Mouse (Mus musculus) retina, postnatal 7 days (tissue): ENCODE data around the gene Tusc2.
A peak's percentile ranks its signal among the peaks of the same experiment; 100 is the strongest.

Experiments used
- DNase-seq: peaks from one replicate; pipeline ENCODE4 v3.0.0-alpha.2; 2012; ENCODE audit warnings: low read depth, low spot score

The Tusc2 gene

DNA sequence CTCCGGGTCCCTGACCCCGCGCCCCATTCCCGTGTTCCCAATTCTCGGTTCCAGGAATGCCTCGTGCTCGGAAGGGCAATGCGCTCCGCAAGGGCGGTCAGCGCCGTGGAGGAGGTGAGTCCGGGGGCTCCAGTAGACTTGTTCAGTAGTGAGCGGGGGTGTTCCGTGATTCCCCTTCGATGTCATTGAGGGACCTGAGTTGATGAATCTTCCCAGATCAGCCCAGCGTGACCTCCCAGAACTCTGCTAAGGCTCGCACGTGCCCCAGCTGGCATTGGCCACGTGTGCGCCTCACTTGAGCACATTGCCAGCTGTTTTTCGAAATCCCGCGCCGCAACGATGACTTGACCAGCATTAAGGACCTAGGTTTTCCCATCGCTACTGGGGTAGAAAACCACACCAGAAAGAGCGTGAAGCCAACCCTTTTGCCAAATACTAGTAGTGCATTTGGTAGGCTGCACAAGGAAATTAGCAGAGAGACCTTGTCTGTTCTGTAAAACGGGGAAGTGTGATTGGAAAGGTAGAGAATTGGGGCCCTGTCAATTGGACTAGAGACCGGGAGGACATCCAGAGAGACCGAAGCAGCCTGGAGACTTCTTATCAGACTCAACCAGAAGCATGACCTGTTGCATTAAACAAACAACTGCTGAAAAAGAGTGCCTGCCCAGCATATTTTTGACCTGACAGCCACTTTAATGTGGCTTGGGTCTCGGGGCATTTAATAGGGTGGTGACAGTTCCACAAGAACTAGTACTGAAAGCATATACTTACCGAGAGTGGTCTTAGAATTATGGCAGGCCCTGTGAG is 25.0 kb downstream of the Tusc2 start:
- DNase-seq = no peak

DNA sequence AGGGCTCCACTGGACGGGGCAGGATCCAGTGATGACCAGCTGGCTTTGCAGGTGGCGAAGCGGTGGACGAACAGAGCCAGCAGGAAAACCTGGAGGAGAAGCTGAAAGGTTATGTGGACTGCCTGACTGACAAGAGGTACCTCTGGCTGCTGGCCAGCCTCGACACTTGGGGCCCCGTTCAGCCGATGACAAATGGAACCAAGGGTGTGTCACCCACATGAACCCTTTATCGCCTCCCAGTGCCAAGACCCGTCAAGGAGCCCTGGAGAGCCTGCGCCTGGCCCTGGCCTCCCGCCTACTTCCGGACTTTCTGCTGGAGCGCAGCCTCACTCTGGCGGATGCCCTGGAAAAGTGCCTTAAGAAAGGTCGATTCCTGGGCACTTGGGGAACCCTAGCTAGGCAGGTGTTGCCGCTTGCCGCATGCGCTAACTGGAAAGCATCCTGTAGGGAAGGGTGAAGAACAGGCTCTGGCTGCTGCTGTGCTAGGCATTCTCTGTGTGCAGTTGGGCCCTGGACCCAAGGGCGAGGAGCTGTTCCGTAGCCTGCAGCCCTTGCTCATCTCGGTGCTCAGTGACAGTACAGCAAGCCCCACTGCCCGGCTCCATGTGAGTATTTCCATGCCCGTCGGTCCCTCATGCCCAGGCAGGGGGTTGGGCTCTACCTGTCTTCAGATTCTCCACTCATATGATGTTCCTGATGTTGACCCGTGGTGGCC is 27.2 kb downstream of the Tusc2 start:
- no peak for DNase-seq

DNA sequence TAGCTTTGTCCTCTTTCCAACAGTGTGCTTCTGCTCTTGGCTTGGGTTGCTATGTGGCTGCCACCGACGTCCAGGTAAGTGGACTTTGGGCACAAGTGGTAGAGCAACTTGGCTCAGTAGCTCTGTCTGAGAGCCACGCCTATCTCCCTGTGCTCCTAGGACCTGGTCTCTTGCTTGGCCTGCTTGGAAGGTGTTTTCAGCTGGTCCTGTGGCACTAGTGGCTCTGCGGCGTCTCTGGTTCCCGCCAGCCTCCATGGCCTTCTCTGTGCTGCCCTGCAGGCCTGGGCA is 27.7 kb downstream of the Tusc2 start:
- no peak for DNase-seq

DNA sequence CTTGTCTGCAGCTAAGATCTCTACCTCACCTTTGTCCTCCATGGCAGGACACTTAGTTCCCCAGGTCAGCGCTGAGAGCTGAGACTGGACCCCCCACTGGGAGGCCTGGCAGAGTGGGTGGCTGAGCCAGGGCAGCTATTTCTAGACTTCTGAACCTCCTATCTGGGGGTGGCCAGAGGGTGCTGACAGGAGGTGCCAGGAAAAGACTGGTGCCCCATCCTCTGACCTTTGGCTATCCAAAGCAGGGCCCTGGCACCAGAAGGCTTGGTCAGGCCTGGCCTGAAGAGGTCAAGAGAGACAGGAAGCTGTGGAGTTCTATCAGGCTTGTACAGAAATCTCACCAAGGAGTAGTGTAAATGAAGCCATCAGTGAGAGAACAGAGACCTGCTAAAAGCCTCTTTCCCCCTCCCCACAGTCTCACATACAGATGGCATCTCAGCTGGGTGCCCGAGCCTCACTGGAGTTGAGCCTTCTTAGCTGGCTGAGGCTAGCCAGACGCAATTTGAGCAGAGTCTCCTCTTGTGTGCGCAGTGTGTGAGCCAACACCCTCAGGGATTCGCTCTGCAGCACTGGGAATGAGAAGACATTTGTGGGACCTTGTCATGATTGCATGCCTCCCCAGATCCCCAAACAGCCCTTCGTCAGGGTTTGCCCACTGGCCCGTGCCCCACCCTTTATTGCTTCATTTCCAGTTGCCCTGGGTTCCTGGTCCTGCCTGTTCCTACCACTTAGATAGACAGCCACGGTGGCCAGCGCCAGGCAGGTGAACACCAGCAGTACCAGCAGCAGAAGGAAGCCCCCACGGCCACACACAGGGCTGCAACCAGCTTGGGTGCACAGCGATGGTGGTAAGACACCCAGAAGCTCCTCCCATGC is 30.3 kb downstream of the Tusc2 start:
- no peak for DNase-seq

DNA sequence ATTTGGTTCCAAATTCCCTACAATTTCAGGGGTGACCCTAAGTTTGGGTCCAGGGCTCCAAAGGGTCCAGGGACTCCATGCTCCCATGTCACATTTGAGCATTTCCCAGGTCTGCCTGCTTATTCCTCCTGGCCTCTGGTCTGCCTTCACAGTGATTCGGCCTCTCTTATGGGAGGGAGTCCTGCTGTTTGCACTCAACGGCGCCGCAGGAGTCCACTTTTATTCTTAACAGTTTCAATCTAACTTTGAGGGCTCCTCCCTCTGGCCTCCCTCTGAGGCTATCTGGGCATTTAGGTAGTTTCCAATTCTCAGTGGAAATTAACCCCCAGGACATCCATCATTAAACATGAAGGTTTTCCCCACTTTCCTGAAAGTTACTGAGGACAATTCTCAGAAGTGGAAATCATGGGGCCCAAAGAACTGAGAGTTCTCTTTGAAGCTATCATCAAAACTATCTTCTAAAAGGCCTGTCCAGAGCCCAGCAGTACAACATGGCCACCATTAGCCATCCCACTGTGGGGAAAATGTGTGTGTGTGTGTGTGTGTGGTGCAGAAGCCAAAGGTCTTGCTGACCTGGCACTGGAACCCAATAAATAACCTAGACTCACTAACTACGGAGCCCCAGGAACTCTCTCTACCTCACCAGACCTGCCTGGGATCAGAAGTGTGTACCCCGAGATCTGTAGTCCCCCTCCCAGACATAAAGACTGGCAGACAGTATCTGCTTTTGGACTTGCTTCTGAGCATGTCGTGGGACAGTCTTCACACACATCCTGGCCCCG is 31.4 kb downstream of the Tusc2 start:
- DNase-seq = no peak

DNA sequence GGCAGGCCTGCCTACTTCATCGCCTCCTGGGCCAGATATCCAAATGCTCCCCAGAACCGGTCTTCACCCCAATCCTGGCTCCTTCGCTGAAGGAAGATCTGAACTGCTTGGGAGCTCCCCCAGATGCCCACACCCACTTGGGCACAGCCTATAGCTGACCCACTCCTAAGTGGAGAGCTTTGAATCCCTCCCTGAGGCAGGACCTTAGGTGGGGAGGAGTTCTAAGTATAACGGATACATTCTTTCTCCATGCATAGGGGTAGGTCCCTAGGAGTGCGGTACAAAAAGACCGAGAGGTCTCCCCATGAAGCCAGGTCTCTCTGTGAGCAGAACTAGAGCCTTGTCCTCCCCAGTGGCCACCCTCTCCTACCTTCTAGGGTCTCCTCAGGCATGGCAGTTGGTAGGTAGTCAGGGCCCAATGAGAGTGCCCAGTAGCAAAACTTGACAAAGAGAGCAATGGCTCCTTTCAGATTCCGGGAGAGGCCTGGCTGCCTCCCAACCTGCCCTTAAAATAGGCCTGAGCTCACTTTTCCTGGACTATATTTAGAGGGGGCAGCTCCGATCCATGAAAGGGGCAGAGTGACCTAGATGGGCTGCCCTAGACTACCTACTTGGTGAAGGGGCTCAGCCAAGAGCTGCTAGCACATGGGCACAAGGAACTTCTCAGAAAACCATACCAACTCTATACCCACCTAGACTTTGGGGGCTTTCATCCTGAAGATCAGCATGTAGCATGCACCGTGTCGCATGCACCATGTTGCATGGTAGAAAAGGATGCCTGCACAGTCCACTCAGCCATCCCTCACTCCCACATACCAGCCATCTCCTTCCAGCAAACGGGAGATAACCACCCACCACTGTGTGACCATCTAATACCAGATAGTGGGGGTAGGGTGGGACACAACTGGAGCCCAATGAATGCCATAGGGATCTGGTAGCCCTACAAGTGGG is 33.8 kb downstream of the Tusc2 start:
- DNase-seq = no peak

DNA sequence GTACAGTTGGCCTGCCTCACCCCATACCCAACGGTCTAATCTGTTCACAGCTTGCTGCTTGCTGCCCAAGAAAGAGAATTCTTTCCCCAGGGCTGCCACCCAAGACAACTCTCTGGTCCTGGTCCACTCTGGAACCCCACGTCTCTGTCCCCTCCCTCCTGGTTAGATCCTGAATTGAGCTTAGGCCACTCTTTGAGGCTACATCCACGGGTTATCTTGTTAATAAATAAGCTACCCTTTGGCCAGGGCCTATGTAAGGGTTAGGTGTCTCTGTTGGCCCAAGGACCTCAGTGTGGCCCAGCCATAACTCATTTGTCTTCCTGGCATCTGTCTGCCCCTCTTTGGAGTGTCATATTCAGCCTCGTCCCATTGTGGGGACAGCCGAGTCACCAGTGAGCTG is 35.3 kb downstream of the Tusc2 start:
- no peak for DNase-seq

DNA sequence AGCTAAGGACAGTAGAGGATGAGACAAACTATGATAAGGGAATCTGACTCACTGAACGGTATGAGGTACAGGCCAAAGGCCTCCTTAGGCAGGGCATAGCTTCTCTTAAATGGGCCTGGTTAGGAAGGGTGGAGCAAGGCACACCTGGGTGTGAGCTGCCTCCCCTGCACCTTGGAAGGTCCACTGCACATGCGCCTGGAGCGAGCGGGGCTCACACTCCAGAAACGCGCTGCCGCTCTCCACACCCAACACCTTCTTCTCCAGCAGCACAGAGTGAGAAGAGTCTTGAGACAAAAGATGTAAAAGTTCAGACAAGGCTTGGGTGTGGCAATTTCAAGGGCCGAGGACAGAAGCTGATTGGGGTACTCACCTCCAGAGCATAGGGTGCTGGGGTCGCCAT is 36.4 kb downstream of the Tusc2 start:
- DNase-seq = no peak

DNA sequence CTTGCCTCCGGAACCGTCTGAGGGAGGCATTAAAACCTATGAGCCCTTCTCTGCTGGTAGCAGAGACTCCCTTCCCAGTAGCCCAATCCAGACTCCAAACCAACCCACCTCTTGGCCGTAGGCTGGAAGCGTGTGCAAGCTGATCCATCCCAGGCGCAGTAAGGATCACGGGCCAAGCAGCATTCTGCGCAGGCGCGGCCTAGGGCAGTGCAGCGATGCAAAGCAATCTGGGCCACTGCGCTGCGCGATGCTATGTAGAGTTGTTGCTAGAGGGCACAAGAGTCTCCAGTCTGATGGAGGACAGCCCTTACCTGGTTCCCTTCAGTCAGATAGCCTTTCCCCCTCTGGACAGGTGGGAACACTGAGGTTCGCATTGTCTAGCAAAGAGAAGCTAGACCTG is 36.8 kb downstream of the Tusc2 start:
- DNase-seq = no peak

DNA sequence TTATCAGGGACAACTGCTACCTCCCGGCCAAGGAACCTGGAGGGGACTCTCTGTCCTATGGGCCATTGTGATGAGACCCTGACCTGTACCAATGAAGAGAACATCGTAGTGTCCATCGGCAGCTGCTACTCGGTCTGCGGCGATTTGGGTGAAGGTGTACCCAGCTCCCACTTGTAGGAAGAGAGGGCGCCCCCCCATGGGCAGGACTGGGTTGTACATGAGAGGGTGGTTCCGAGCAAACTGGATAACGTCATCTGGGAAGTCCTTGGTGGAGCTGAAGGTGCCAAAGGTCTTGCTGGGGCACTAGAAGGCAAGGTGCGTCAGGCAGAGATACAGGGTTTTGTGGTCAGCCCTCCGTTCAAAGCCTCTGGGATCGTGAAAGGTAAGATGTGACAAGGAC is 37.7 kb downstream of the Tusc2 start:
- no peak for DNase-seq

DNA sequence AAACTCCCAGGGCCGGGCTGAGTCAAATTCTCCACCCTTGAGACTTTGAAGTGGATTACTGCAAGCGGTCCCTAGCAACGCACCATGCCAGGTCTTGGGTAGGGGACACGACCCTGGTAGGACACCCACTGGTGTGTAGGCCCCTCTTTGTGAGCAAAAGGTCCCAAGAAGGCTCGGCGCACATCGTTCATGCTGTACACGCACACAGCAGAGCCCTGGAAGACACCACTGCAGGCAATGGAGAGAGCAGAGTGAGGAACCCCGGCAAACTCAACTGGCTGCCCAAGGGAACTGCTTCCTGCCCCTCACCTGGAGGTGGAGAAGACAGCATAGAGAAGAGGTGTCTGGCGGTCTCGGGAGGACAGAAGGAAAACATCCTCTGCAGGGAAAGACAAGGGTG is 38.2 kb downstream of the Tusc2 start:
- DNase-seq = no peak

DNA sequence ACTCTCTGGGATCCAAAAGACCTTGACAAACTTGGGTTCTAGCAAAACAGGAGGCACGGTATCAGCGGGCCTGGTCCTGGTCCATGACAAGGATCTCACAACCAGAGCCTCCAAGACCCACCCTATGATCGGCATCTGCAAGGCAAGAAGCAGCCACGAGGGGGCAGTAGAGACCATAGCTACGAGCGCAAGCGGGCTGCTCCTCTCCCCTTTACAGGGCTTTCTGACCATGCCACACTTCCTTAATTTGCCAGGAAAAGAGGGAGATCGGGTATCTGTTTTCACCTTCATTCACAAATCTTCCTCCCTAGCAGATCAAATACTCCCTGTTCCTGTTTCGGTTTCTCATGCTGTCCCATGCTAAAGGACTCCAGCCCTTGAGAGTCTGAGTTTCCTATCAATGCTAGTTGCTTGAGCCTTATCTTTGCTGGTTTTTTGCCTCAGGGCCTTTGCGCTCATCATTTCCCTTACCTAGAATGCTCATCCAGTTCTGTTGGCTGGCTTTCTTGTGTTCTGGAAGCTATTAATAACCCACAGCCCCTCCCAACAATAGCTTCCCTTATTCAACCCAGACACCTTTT is 39.1 kb downstream of the Tusc2 start:
- DNase-seq = peak; percentile 81

DNA sequence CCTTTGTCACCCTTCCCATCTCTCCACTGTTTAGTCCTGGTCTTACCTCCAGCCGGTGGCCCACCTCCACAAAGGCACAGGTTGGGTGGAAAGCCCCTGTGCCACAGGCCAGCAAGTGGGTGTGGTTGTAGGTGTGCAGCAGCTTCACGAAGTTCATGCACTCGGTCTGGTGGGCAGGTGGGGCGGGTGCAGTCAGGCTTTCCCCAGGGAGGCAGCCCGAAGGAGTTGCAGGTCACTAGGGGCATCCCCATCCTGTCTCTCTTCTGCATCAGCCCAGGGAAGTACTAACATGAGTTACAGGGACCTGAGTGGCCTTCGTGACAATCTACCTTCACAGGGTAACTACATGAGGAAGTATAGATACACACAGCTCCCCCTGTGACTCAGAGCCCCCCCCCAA is 40.2 kb downstream of the Tusc2 start:
- DNase-seq = no peak

DNA sequence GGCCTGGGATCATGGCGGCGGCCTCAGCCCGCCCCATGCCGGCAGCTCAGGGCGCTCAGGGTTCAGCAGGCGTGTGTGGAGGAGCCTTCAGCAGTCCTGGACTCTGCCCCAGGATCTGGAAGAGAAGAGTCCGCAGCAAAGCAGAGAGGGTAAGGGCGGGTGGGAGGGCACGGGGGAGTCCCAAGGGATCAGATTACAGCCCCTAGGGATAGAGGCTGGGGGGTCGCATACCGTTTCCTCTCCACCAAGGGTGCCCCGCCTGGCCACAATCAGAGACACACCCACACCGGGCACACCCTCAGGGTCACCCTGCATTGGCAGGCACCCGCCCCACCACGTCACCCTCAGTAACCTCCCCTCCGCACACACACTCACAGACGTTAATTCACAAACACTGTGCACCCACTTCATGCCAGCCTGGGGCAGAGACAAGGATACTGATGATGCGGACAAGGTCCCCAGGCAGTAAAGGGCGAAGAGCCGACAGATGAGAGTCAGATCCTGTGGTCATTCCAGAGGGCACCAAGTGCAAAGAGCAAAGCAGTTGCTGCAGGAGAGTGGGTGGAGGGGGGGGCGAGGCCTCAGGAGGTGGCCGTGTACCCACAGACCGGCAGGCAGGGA is 42.1 kb downstream of the Tusc2 start:
- no peak for DNase-seq

DNA sequence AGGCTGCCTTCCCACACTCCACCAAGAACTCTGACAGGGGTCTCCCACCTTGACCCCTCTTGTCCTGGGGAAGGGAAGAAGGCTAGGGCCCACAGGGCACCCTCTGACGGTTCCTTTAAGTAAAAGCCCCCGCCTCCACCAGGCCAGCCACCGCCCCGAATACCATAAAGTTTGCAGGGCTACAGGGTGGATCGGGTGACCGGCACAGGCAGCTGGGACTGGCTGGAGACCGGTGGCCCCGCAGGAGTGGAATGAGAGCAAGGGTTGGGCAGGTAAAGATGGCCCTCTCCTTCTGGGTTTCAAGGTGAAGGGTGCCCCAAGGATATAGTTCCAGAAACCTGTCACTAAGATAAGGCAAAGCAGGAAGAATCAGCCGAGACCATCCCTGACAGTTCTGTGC is 43.5 kb downstream of the Tusc2 start:
- DNase-seq = no peak

DNA sequence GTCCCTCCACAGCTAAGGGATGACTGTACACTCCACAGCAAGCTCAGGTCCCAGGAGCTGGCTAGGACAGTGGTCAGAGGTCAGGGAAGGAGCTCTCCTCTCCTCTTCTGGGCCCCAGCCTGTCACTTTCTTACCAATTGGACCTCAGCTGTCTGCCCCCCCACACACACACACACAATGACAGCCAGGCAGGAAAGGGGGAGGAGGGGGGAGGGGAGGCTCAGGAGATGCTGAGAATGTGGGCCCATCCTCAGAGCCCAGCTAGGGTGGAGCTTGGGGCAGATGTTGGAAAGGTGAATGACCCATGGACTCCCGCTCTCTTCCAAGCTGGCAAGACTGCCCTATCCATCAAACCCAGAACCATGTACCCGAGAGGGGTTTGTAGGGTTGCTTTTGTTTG is 44.0 kb downstream of the Tusc2 start:
- no peak for DNase-seq

DNA sequence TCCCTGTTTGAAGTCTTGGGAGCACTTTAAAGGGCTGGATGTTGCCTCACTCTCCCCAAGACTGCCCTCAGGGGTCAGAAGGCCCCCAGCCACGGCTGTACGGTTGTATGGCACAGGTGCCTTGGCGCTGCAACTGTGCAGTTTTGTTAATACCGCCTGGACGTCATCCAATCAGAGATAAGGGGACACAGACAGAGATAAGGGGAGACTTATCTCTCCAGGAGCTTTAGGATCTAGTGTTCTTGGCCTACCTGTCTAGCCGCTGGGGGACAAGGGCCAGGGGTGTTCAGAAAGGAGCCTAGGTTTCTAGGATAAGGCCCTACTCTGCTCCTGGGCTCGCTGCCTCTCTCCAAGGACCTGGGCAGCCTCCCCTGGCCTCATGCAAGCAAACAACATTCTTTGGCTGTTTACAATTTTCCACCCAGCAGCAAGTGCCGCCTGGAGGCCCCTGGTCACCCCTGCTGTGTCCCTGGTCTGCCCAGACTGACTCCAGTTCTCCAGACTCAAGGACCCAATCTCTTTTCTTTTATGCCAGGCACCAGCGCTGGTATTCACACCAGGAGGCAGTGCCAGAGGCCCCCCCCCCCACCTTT is 44.7 kb downstream of the Tusc2 start:
- no peak for DNase-seq

DNA sequence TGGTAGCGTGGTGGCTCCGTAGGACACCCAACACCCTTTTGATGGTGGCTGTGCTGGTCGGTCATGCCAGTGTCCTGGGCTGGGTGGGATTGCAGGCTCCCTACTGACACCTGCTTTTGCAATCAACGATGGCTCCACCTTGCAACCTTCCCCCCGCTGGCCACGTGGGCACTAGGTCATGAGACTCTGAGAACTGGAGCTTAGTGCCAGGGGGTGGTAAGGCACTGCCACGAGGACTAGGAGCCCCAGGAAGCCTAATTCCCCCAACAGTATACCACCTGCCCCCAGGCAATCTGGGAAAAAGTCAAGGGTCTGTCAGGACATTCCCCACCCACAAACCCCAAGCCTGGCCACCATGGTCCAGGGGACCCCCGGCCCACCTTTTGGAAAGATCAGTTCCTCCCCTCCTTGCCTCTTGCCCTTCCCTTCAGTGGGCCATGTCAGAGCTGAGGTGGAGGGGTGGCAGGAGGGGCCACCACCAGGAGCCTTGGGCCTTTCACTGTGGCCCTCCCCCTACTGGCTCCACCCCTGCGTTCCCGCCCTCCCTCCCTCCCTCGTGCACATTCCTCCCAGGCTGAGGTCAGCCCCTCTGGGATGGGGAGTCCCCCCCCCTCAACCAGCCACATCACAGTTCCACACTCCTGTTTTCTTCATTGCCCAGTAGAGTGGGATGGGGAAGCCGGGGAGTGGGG is 45.8 kb downstream of the Tusc2 start, which contains the start of gene Sema3b:
Gene Sema3b (minus strand): TSS at position 489 of the 692 bp plus-strand sequence.
- no peak for DNase-seq

DNA sequence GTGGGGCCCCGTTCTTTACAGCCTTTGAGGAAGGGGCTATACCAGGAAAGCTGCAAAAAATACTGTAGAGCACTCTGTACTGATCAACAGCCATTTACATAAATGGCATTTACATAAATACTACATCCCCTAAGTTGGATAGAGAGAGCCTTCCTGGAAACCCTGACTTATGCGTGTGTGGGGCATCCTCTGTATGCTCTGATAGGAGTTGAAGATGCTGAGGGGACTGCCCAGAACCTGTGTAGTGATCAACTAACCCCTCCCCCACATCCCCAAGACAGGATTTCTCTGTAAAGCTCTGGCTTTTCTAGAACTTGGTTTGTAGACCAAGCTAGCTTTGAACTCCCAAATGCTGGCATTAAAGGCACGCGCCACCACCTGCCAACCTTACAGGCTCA is 46.4 kb downstream of the Tusc2 start:
- no peak for DNase-seq
